Mouse (Mus musculus): Measurements from ENCODE around the gene Acsm2. TPM values are rescaled to one million over a fixed set of nuclear protein-coding genes. Genes with fewer than 3 reads are reported as not detected.

Acsm2 gene
- polyA plus RNA-seq, 1 experiment from 2014 or later, result not detected

- no peak overlapping the region for H3K27ac ChIP-seq (ENCODE audit: low read length)
- no peak overlapping the region for H3K4me2 ChIP-seq (ENCODE audit: low read depth, low read length)
- H3K9ac ChIP-seq (ENCODE audit: low read length), result no peak overlapping the region
- no peaks in the 10 kb centered on the region for H3K27me3 ChIP-seq (ENCODE audit: control insufficient read depth, insufficient read depth, low read length)
- no peaks in the 10 kb centered on the region for H3K36me3 ChIP-seq (ENCODE audit: control insufficient read depth, insufficient read depth, low read length)
- H3K4me3 ChIP-seq (replicated peaks; ENCODE audit: low read length), result no peak overlapping the region
- ATAC-seq (ENCODE audit: insufficient read depth, low FRiP score), result no peak
- no peaks in the 10 kb centered on the region for H3K9me3 ChIP-seq (replicated peaks; ENCODE audit: control insufficient read depth, low read length)
- no peaks in the 10 kb centered on the region for H3K4me1 ChIP-seq (ENCODE audit: control insufficient read depth, insufficient read depth, low read length)
Observed at GRCm38 (mm10) chr7:119638773-119639172, 84.6 kb downstream of the Acsm2 start.

DNA sequence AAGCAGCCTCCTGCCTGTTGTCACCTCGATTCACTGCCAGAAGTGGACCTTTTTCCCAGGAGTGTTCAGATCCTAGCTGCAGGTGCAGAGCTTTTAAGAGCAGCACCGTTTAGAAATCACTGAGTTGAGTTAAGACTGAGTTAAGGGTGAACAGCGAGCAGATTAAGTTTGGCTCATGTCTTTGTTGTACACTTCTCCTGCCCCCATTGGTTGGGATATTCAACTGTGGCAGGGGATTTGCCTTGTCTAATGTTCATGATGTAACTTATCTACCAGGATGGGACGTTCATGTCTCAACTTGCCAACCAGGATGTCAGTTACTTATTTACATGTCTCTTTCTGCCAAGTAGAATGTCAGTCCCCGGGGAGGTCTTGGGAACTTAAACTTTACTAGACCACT is 88.2 kb downstream of the Acsm2 start:
- Histone ChIP-seq H3K9ac (ENCODE audit: low read length) (no peak overlapping the region), H3K4me1 (ENCODE audit: control insufficient read depth, insufficient read depth, low read length) (no peaks in the 10 kb centered on the region), H3K27ac (ENCODE audit: low read length) (no peak overlapping the region), H3K4me3 (replicated peaks; ENCODE audit: low read length) (no peak overlapping the region), H3K4me2 (ENCODE audit: low read depth, low read length) (no peak overlapping the region), H3K36me3 (ENCODE audit: control insufficient read depth, insufficient read depth, low read length) (no peaks in the 10 kb centered on the region), H3K27me3 (ENCODE audit: control insufficient read depth, insufficient read depth, low read length) (no peaks in the 10 kb centered on the region), H3K9me3 (replicated peaks; ENCODE audit: control insufficient read depth, low read length) (no peaks in the 10 kb centered on the region)
- no peak for ATAC-seq (ENCODE audit: insufficient read depth, low FRiP score)
- WGBS, result 72% methylated on average over 5 of the region's 5 CpGs

Other genes starting within 250 kb of the Acsm2 start
- 1.1 and 1.2 TPM in 2 replicates for gene Gp2, start 95.1 kb upstream of the Acsm2 start, polyA plus RNA-seq (2015; fragmentation: Nextera tagmentation; extraction: Ambion mirVana)
- gene Umod, start 75.1 kb upstream of the Acsm2 start, polyA plus RNA-seq (2015; fragmentation: Nextera tagmentation; extraction: Ambion mirVana), result not detected in 2 replicates
- gene Acsm5, start 34.9 kb upstream of the Acsm2 start, polyA plus RNA-seq (2015; fragmentation: Nextera tagmentation; extraction: Ambion mirVana), result not detected in 2 replicates
- gene Pdilt, start 30.9 kb upstream of the Acsm2 start, polyA plus RNA-seq (2015; fragmentation: Nextera tagmentation; extraction: Ambion mirVana), result not detected in 2 replicates
- gene Acsm1, start 52.7 kb downstream of the Acsm2 start, polyA plus RNA-seq (2015; fragmentation: Nextera tagmentation; extraction: Ambion mirVana), result 0.25 and 0.56 TPM in 2 replicates
- not detected in 2 replicates for gene Acsm4, start 135.7 kb downstream of the Acsm2 start, polyA plus RNA-seq (2015; fragmentation: Nextera tagmentation; extraction: Ambion mirVana)
- gene Thumpd1, start 166.5 kb downstream of the Acsm2 start, polyA plus RNA-seq (2015; fragmentation: Nextera tagmentation; extraction: Ambion mirVana), result 62.3 and 65.2 TPM in 2 replicates
- 13.3 and 18.5 TPM in 2 replicates for gene Acsm3, start 206.6 kb downstream of the Acsm2 start, polyA plus RNA-seq (2015; fragmentation: Nextera tagmentation; extraction: Ambion mirVana)
- 17.8 and 25.6 TPM in 2 replicates for gene Rexo5, start 239.7 kb downstream of the Acsm2 start, polyA plus RNA-seq (2015; fragmentation: Nextera tagmentation; extraction: Ambion mirVana)
- gene Eri2, start 239.7 kb downstream of the Acsm2 start, polyA plus RNA-seq (2015; fragmentation: Nextera tagmentation; extraction: Ambion mirVana), result 19.5 and 20.3 TPM in 2 replicates

All from stomach, embryonic 16.5 days (tissue).